Mouse (Mus musculus) mouse trophoblast stem cell (cell line): ENCODE data around the gene Zfp827.

ENCODE experiments used
- in situ Hi-C, 2 experiments: fragments of 300-500 bp; cut with MseI, MboI; formaldehyde crosslinking; loops; 2 replicates in 1 of 2; 3 replicates in 1 of 2; pipeline ENCODE4 v1.15.1; 2025

Zfp827 gene

DNA sequence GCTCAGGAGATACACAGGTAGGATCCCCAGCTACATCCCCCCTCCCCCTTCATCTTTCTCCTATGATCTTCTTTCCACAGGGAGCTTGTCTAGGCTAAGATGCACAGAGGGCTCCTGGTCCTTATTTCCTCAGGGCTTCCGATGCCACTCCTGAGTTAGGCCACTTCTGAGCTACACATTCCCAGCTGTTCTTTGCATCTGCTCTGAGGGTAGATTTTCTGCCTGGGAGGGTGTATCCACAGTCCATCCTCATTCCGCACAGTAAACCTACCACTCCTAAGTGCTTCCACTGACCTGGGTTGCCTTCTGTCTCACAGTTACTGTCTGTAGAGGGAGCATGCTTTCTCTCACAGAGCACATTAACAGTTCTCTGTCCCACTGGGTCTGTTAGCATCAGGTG, 37.7 kb downstream of the Zfp827 start:
- in situ Hi-C loops = no loop called here

DNA sequence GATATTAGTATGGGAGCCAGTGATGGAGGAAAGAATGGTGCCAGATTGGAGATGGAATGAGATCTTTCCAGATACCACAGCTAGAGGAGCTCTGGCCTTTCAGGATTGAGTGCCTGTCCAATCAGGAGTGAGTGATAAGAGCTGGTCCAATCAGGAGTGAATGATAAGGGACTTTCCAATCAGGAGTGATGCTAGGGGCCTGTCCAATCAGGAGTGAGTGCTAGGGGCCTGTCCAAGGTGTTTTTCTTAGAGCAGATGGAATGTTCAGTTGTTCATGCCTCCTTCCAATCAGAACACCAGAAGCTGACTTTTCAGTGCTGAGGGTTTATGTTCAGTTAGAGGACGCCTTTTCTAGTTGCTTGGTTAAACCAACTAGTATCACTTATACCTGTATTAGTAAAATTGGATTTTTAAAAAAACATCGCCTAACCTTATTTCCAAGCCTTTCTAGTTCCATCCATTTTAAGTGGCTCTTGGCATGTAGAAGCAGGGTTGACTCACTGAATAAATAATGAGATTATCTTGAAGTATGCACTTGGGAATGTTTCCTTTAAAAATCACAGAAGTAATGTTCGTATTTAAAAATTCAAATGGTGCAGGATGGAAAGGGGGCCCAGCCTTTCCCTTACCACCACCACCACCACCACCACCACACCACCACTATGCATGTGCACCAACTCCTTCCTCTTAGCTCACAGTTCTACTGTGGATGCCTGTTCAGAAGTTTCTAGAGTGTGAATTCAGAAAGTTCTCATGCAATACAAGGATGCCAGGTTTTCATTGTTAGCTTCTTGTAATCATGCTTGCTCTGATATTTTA, 39.8 kb downstream of the Zfp827 start:
- in situ Hi-C loops = no loop called here

DNA sequence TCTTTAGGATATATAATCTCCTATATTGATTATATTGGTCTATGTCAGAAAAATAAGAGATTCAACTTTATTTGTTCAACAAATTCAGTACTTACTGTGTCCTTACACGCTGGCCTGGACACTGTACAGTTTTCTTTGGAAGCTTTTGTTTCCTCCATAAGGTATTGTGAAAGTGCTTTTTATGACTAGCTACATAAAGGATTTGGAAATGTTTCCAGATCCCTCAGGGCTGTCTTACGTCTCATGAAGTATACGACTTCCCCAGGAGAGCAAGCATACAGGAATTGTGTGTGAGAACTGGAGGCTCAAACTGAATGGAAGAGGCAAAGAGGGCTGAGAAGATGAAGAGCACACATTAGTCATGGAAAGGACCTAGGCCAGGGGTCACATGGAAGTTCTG, 45.1 kb downstream of the Zfp827 start:
- in situ Hi-C loops = no loop called here

DNA sequence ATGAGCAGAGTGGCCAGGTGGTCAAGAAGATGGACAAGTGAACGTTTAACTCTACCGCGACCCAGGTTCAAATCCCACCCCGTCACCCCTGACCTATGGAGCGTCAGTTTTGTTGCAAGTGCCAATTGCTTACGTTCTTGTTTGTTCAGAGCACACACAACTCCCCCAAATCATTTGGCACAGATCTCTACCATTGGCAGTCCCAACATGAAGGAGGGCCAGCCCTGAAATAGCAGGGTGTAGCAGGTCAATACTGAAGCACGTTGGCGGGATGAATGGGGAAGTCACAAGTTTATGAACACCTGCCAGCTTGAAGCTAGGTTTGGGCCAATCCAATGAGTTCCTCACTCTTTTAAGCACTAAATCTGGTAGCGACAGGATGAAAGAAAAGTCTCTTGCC, 46.7 kb downstream of the Zfp827 start:
- in situ Hi-C loops = no loop called here

DNA sequence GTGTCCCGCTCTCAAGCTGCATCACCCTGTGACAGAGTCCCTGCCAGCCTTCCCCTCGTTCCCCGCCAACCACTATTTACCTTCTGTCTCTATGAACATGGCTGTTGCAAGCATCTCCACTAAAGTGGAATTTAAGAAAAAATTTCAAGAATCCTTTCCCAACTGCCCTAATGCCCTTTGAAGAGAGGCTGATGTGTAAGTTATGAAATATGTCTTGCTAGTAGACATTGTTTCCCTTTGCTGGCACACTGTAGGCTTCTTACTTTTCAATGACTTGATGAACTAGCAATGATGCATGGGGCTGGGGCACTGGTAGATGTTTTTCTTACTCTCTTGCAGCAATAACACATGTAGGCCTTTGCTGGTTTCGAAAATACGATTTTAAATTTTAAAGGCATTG, 49.0 kb downstream of the Zfp827 start:
- in situ Hi-C loops = no loop called here

DNA sequence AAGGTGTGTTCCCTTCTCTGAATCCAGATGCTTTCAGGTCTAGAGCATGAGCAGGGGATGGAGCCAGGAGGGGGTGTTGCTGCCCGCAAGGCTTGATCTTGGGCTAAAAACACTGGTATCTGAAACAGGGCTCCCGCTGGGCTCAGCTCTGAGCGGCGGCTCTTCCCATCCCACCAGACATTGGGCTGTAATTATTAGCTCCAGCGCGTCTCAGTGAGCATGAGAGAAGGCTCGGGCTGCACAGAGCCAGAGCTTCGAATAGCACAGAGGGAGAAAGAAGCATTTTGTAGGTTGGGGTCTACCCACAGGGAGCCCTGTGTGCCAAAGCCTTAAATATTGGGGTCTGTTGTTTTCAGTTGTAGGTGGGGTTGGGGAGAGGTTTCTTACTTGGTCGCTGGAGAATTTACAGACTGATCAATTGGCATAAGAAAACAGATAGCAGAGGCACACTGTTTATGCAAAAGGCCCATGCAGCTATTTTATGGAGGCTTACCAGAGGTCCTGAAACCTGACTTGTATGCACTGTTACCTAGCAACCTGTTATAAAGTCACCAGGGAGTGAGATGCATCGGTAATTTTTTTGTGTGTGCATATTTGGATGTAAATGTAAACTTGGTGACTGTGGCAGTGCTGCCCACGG, 50.4 kb downstream of the Zfp827 start:
- in situ Hi-C loops = no loop called here

DNA sequence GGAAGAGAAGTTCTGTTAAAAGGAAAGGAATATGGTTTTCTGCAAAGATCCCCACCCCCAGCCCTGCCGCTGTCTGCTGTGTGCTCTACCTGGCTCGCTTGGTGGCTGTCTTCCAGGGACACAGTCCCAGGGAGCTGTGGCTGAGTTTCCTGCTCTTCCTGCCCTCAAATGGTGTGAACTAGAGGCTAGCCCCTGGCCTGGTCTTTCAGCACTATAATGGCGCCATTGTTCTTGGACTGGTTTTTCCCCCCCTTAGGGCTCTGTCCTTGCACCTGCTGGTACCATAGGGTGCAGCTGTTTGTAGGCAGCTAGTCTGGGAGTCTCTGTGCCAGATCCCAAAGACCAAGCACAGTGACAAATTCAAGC, 50.9 kb downstream of the Zfp827 start:
- in situ Hi-C loops = no loop called here

DNA sequence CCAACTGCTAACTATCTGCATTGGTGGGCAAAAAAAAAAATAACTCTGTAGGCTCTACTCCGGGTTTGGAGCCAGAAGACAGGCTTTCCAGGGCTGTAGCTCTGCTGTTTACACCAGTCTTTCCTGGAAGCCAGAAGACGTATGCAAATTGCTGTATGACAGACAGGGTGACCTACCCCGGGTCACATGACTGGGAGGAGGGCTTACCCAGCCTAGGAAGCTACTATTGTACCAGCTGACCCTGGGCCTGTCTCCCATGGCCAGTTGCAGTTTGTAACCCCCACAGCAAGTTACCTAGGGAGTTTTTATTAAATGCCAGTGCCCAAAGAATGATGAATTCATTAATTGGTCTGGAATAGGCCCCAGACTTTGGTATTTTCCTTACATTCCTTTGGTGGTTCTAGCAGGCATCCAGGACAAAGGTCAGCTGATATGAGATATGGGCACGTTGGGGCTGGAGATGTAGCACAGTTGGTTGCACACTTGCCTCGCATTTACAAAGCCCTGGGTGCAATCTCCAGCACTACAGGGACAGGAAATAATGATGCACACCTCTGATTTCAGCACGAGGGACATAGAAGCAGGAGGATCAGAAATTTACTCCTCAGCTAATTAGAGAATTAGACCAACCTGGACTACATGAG, 52.0 kb downstream of the Zfp827 start:
- in situ Hi-C loops = no loop called here

DNA sequence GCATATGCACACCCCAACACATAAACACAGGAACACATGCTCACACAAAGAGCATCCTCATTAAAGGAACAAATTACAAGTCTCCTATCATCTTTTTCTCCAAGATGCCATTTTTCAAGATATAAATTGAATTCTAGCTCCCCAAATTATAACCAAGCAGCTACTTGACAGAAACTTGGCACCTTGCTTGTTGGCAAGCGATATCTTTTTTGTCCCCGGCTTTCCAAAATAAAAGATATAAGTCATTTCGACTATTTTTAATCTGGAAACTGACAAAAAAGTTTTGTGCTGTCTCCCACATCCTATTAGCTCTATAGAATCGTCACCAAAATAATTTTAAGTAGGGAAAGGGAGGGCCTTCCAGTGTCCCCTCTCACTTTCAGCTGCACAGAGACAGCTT, 53.1 kb downstream of the Zfp827 start:
- in situ Hi-C loops = no loop called here

DNA sequence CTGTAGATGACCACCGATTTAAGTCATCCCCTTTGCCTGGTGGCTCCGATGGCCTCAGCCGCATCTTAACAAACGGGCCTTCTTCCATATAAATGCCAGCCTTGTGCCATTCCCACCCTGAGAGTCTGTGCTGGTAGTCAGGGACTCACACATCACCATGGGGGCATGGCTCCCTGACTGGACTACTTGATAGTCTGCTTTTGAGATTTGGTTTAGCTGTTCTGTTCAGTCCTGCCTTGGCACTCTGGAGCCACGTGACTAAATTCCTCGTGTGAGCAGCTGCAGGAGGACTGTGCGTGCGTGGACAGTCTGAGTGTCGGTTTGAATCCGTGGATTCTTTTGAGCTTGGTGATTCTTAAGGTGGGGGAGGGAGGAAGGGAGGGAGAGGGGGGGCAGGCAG, 53.7 kb downstream of the Zfp827 start:
- in situ Hi-C loops = no loop called here

DNA sequence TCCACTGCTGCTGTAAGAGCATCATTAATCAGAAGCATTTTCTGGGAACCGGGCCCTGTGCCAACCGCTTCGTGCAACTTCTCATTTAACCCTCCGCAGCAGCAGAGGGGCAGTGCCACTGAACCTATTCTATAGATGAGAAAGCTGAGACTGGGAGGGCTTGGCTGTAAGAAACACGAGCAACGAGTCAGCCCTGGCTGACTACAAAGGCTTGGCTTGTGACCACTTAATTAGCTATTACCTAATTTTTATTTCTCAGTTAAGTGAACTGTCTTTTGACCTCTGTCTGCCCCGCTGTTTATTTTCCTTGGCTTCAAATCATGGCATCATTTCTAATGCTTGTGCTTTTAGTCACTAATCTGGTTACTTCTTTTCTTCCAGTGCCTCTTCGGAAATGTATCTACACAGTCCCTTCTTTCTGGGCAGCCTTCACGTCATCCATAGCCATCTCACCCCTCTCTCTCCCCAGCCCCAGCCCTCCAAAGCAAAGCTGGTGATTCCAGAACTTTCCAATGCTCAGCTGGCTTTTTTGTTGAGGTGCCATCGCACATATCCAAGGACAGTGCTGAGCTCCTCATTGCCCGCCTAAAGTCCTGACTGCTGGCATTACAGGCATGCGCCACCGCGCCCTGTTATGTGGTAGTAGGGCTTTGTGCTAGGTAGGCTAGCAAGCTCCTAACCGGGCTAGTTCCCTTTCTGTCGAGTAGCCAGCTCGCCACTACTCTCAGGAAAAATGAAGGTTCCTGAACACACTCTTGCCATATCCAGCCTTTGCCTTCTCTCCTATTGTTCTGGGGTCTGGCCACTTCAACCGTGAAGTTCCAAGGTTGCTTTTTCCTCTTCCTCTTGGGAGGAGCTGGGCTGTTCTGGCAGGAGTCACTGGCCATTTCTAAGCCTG, 55.5 kb downstream of the Zfp827 start:
- in situ Hi-C loops = no loop called here

DNA sequence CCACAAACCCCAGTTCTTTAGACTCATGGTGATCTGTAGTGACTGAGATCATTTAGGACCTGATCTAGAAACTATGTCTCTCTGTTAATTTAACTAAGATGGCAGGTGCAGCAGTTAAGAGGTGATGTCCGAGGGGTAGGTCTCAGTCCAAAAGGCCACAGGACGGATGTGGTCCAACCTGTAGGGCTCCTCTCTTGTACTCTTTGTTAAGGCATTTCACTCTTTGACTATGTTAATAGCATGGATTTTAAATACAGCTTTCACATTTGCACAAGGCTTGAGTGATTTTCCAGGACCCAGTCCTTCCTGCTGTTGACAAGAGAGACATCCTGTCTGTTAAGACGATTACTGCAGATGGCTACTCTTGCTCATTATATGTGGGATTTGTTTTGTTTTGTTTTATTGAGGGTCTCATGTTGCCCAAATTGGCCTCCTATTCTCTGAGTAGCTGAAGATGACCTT, 56.2 kb downstream of the Zfp827 start:
- in situ Hi-C loops = no loop called here

DNA sequence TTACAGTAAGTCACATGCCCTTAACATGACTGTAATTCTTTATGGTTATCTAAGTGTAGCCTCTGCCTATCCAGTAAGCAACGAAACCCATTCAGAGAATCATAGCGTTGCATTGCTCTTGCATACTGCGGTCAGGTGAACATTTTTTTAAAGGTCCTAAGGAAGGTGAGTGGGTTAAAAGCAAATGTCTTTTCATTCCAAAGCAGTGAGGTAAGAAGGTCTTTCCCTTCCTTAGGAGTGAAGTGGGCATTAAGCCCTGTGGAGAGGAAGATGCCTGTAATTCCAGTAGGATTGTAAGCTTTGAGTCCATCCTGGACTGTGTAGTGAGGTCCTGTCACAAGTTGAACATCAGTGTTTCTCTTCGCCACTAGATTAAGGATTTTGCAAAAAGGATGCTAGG, 66.2 kb downstream of the Zfp827 start:
- in situ Hi-C loops = no loop called here

DNA sequence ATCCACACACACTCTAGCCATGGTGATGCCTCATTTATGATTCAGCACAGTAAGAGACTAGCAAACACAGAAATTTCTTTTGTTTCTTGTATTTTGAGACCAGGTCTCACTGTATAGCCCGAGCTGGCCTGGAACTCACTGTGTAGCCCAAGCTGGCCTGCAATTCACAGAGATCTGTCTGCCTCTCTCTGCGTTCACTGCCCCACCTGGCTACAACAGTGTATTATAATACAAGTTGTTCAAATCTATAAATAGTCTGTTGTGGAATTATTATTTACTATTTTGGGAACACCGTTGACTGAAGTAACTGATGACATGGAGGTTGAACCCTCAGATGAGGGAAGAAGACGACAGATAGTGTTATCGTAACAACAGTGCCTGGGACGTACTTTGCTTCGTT, 66.9 kb downstream of the Zfp827 start:
- in situ Hi-C loops = no loop called here

DNA sequence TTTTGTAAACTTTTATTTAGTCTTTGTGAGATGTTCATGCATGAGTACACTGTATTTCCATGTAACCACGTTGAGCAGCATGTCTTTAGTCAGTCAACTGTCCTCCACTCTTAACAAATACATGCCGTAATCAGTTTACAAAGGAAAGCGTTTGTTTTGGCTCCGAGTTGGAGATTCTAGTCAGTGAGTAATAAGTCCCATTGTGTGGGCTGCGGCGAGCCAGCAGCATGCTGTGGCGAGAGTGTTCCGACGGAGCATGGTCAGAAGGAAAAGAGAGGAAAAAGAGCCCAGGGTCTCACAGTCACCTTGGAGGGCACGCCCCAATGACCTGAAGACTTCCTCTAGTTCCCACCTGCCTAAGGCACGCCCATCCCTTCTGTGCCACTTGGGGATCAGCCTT, 68.7 kb downstream of the Zfp827 start:
- in situ Hi-C loops = no loop called here

DNA sequence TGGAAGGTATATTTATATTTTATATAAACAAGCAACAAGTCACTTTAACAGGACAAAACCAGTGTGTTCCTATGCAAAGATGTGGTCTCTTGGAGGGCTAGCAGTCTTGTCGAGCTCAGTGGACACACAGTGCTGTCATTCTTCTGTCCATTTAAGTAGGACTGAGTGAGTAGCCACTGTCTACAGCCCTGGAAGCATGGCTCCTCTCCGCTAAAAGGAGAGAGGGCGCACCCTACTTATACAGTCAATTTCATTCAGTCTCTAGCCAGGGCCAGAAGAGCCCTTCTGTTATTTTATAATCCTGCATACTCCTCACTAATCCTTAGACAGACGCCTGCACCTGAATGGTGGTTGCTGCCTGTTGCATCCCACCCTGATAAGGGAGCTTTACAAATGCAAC, 74.5 kb downstream of the Zfp827 start:
- in situ Hi-C loops = no loop called here

DNA sequence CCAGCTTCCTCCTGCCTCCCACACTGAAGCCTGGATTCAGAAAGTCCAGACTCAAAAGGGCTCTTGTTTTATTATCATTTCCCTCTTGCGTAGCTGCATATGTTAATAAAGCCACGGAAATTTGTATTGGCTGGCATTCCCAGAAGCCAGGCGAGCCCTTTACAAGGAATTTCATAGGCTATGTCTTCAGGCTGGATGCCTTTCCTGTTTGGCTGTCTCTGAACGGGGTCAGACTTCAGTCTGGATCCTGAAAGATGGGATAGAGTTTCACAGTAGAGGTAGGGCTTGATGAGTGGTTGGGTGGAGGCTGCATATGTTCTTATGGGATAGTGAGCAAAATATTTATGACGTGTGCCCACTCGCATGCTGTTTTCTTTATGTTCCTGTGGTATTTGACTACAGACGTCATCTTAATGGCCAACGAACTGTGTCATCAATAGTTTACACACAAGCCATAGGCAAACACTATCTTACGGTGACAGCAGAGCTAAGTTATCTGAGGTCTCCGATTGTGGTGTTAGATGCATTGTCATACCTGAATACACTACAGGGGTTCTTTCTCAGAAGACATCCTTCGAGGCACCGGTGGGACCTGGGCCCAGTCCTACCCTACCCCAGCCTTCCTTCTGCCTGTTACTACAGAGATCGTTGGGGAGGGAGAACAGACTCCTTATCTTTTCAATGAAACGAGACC, 75.1 kb downstream of the Zfp827 start:
- in situ Hi-C loops = no loop called here

DNA sequence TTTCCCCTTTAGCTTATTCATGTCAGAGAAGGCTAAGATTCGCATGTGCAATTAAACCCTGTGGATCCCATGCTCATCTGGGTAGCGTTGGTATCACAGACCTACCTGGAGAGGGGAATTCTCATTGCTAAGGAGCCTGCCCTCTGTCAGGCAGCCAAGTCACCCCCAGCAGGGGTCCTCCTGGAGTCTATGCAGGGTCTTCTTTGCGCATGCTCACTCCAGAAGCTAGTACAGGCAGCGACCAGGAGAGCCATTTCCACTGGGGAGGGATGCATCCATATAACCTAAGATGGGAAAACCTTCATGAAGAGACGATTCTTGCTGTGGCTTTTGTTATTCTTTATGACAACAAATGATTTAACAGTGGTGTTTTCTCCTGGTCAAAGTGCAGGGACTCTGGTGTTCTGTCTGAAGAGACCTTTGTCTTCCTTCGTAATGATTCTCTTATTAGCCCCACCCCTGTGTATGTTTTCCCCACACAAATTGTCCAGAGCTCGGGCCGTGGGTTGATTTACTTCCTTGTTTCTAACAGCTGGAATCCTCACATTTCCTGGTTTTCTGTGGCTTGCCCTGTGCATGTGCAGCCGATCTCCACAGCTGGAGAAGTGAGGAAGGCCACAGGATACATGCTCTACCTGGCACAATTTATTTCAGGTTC, 75.8 kb downstream of the Zfp827 start:
- in situ Hi-C loops = no loop called here

DNA sequence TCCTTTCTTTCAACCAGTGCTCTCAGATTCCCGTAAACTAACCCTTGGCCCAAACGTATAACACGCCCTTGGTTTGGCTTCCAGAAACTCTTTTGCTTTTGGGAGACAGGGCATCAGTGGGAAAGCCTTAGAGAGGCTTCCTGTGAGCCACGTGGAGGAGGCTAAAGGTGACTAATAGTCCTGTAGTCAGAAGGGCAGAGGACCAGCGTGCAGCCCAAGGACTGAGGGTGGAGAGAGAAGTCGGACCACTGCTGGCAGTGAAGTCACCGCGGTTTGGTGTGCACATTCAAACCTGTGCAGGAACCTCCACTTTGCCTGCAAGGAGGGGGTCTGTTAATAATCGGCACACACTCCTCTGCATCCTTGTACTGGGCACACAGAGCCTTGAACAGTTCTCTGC, 76.4 kb downstream of the Zfp827 start:
- in situ Hi-C loops = no loop called here

DNA sequence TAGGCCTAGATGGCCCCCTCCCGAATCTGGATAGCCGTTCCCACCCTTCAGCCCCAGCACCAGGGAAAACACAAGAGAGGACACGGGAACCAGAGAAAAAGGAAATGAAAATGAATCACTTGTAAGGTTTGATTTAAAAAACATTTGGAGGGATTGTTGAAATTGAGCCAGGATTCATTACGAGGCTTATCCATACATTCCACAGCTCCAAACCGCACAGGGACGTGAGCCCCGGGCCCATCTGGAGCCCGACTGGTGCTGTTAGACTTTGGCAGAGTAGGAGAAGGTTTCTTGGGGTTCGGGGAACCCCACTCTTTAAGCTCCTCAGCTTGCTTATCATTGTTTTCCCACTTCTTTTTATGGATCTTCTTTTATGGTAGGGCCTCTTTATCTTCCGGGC, 76.9 kb downstream of the Zfp827 start:
- in situ Hi-C loops = no loop called here

DNA sequence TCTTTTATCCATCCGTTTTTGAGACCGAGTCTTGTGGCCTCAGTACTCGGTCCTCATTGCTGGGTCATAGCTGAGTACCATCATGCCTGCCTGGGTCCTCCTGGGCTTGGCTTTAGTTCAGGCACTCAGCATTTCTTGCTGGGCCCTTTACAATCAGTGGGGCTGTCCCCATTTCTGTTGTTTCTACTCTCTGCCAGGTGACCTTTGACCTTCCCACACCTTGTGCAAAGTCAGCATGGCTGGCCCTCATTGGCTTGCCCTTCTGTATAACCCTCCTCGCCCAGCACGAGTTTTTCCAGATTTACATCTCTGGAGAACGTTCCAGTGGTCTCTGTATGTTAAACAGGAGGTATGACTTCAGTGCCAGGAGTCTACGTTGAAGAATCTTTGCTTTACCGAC, 83.2 kb downstream of the Zfp827 start:
- in situ Hi-C loops = no loop called here
